Mouse (Mus musculus): Measurements from ENCODE around the gene Armc7. TPM values are rescaled to one million over a fixed set of nuclear protein-coding genes. Genes with fewer than 3 reads are reported as not detected.

Armc7 gene
- total and polyA plus RNA-seq, 3 experiments: 7.5 to 12.5 (median 8.7) TPM

DNA sequence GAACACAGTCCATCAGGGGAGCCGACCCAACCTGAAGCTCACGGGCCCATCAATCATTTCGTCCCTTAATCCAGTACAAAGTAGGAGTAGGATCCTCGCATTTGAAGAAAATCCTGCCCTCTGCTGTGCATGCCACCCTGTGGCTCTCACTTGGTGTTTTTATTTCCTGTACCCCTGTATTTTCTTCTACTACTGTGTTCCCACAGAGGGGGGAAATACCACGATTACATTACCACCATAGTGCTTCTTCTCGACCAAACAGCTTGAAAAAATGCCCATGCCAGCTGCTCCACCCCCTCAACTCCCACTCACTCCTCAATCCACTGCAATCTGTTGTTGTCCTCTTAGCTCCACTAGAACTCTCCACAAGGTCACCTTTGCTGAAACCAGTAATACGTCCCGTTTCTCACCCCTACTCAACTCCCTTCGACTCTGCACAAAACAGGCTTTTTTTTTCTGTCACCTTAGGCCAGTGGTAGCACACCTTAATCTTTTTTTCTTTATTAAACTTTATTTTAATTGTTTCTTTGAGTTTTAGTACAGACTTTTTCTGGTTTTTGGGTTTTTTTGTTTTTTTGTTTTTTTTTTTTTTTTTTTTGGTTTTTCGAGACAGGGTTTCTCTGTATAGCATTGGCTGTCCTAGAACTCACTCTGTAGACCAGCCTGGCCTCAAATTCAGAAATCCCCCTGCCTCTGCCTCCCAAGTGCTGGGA is 61.5 kb downstream of the Armc7 start:
- peaks cover 14 to 24% of the 10 kb centered on the region in 2 experiments for H3K36me3 ChIP-seq (replicated peaks in 1 of 2; ENCODE audit: control insufficient read depth in 1 of 2, insufficient read depth in 1 of 2, low read length in 1 of 2)
- H3K9me3 ChIP-seq (replicated peaks; ENCODE audit: low read length): no peaks in the 10 kb centered on the region
- no peak overlapping the region for H3K9ac ChIP-seq (ENCODE audit: insufficient read depth, low read depth)
- in situ Hi-C loops (cut with MboI; ENCODE audit: low pct_ligation_motif_present, low pct_unique_long_range_greater_than_20kb, low sequenced_read_pairs) (no loop called here), dilution Hi-C loops (cut with MboI; ENCODE audit: extremely low pct_ligation_motif_present, extremely low pct_unique_long_range_greater_than_20kb, low sequenced_read_pairs) (no loop called here)
- H3K4me1 ChIP-seq (ENCODE audit: control insufficient read depth in 1 of 2, insufficient read depth in 2 of 2): peaks cover 9 to 39% of the 10 kb centered on the region in 2 experiments; a peak in 3 of 4 replicates
- TF ChIP-seq PAX5 (IDR thresholded peaks at IDR 0.05; ENCODE audit: low read length) (no peak), HCFC1 (IDR thresholded peaks at IDR 0.05; ENCODE audit: low read depth, low read length) (no peak), ZKSCAN1 (IDR thresholded peaks at IDR 0.05; ENCODE audit: borderline replicate concordance, low read depth, low read length) (no peak), ZNF384 (IDR thresholded peaks at IDR 0.05; ENCODE audit: low read depth, low read length) (peak; percentile 8; the same call in 1 of the 2 replicates), KAT2A (IDR thresholded peaks at IDR 0.05; ENCODE audit: insufficient replicate concordance, low read length) (no peak), CTCF (conservative IDR thresholded peaks at IDR 0.05 in 1 of 2, IDR thresholded peaks at IDR 0.05 in 1 of 2; ENCODE audit: low read depth in 2 of 2, low read length in 2 of 2) (peak in 1 of 2 experiments; percentile 8; a peak in 1 of 4 replicates)
- DNase-seq (ENCODE audit: extremely low read depth): no peak
- peak overlapping the region; percentile 94 for H3K27ac ChIP-seq (ENCODE audit: insufficient read depth, low read depth)
- peak overlapping the region in 2 of 3 experiments; percentile 45 to 82 for H3K4me3 ChIP-seq (replicated peaks in 1 of 3; ENCODE audit: low read depth in 2 of 3, low read length in 2 of 3, poor library complexity in 1 of 3)
- peaks cover 37% of the 10 kb centered on the region for H3K79me2 ChIP-seq (replicated peaks; ENCODE audit: control insufficient read depth, extremely low read depth, insufficient read depth, poor library complexity, severe bottlenecking)
- no peaks in the 10 kb centered on the region for H3K27me3 ChIP-seq (replicated peaks)
- H3K4me2 ChIP-seq (ENCODE audit: insufficient read depth, low read depth, poor library complexity, severe bottlenecking): peak overlapping the region; percentile 60; the same call in 1 of the 2 replicates

GRCm38 (mm10) chr11:115538045-115538444 is 62.6 kb downstream of the Armc7 start:
- Histone ChIP-seq H3K79me2 (replicated peaks; ENCODE audit: control insufficient read depth, extremely low read depth, insufficient read depth, poor library complexity, severe bottlenecking) (peaks cover 27% of the 10 kb centered on the region), H3K36me3 (replicated peaks in 1 of 2; ENCODE audit: control insufficient read depth in 1 of 2, insufficient read depth in 1 of 2, low read length in 1 of 2) (peaks cover 5 to 13% of the 10 kb centered on the region in 2 experiments), H3K9ac (ENCODE audit: insufficient read depth, low read depth) (no peak overlapping the region), H3K4me1 (ENCODE audit: control insufficient read depth in 1 of 2, insufficient read depth in 2 of 2) (peaks cover 6 to 29% of the 10 kb centered on the region in 2 experiments; a peak in 3 of 4 replicates), H3K4me2 (ENCODE audit: insufficient read depth, low read depth, poor library complexity, severe bottlenecking) (no peak overlapping the region), H3K4me3 (replicated peaks in 1 of 3; ENCODE audit: low read depth in 2 of 3, low read length in 2 of 3, poor library complexity in 1 of 3) (no peak overlapping the region), H3K27me3 (replicated peaks) (peaks cover under 1% of the 10 kb centered on the region), H3K27ac (ENCODE audit: insufficient read depth, low read depth) (no peak overlapping the region), H3K9me3 (replicated peaks; ENCODE audit: low read length) (no peaks in the 10 kb centered on the region)
- TF ChIP-seq RAD21 (IDR thresholded peaks at IDR 0.05; ENCODE audit: low read depth, low read length): peak; percentile 14
- TF ChIP-seq USF2 (conservative IDR thresholded peaks at IDR 0.05; ENCODE audit: low read depth, low read length): no peak
- TF ChIP-seq NELFE (IDR thresholded peaks at IDR 0.05; ENCODE audit: low read depth, low read length): no peak
- TF ChIP-seq SMC3 (IDR thresholded peaks at IDR 0.05; ENCODE audit: low read depth, low read length): no peak; the same call in 1 of the 2 replicates
- no peak for TF ChIP-seq ZKSCAN1 (IDR thresholded peaks at IDR 0.05; ENCODE audit: borderline replicate concordance, low read depth, low read length)
- TF ChIP-seq SIN3A (IDR thresholded peaks at IDR 0.05; ENCODE audit: low read length): no peak
- TF ChIP-seq TCF12 (IDR thresholded peaks at IDR 0.05; ENCODE audit: low read depth, low read length): no peak
- no peak for TF ChIP-seq ETS1 (conservative IDR thresholded peaks at IDR 0.05; ENCODE audit: low read depth, low read length)
- TF ChIP-seq ZNF384 (IDR thresholded peaks at IDR 0.05; ENCODE audit: low read depth, low read length): peak; percentile 88
- TF ChIP-seq MXI1 (IDR thresholded peaks at IDR 0.05; ENCODE audit: low read depth, low read length): no peak
- no peak for TF ChIP-seq E2F4 (IDR thresholded peaks at IDR 0.05; ENCODE audit: insufficient replicate concordance, low read depth, low read length)
- TF ChIP-seq RCOR1 (conservative IDR thresholded peaks at IDR 0.05; ENCODE audit: low read depth, low read length): no peak
- no peak for TF ChIP-seq CHD1 (IDR thresholded peaks at IDR 0.05; ENCODE audit: low read depth, low read length)
- TF ChIP-seq UBTF (IDR thresholded peaks at IDR 0.05; ENCODE audit: low read depth, low read length): no peak
- TF ChIP-seq HCFC1 (IDR thresholded peaks at IDR 0.05; ENCODE audit: low read depth, low read length): no peak
- no peak for TF ChIP-seq GABPA (IDR thresholded peaks at IDR 0.05; ENCODE audit: insufficient replicate concordance, low read depth, low read length)
- no peak for TF ChIP-seq MEF2A (IDR thresholded peaks at IDR 0.05; ENCODE audit: borderline replicate concordance, low read depth, low read length)
- peak; percentile 15 to 63; a peak in 2 of 4 replicates for TF ChIP-seq CTCF (conservative IDR thresholded peaks at IDR 0.05 in 1 of 2, IDR thresholded peaks at IDR 0.05 in 1 of 2; ENCODE audit: low read depth in 2 of 2, low read length in 2 of 2)
- no peak for TF ChIP-seq NRF1 (IDR thresholded peaks at IDR 0.05; ENCODE audit: low read depth, low read length)
- TF ChIP-seq MAFK (IDR thresholded peaks at IDR 0.05; ENCODE audit: insufficient replicate concordance, low read length): no peak
- TF ChIP-seq ZC3H11A (IDR thresholded peaks at IDR 0.05; ENCODE audit: low read depth, low read length): no peak
- TF ChIP-seq IRF4 (IDR thresholded peaks at IDR 0.05; ENCODE audit: low read depth, low read length): no peak
- peak; percentile 73; the same call in 1 of the 2 replicates for TF ChIP-seq MYC (IDR thresholded peaks at IDR 0.05; ENCODE audit: low read depth, low read length)
- in situ Hi-C loops (cut with MboI; ENCODE audit: low pct_ligation_motif_present, low pct_unique_long_range_greater_than_20kb, low sequenced_read_pairs) (no loop called here), dilution Hi-C loops (cut with MboI; ENCODE audit: extremely low pct_ligation_motif_present, extremely low pct_unique_long_range_greater_than_20kb, low sequenced_read_pairs) (no loop called here)
- no peak for DNase-seq (ENCODE audit: extremely low read depth)
